Mouse (Mus musculus) cerebellum, adult 18-20 months (tissue): Measurements from ENCODE around the gene Aurkb.

ENCODE experiments used
- DNase-seq, 2 experiments: peaks; one replicate each; pipeline ENCODE4 v3.0.0; 2021

Gene Aurkb

DNA sequence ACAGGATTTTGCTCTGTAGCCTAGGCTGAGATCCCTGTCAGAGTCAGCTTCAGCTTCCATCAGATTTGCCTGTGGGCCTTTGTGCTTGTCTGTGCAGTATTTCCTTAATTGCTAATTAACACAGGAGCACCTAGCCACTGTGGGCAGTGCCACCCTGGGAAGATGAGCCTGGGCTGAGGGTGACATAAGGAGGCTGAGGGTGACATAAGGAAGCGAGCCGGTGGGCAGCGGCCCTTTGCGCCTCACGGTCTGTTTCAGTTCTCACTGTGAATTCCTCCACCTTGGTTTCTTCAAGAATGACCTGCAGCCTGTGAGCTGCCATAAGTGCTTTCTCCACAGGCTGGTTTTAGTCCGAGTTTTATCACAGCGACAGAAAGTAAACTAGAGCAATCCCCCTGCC, 36.2 kb downstream of the Aurkb start:
- no peak for DNase-seq

DNA sequence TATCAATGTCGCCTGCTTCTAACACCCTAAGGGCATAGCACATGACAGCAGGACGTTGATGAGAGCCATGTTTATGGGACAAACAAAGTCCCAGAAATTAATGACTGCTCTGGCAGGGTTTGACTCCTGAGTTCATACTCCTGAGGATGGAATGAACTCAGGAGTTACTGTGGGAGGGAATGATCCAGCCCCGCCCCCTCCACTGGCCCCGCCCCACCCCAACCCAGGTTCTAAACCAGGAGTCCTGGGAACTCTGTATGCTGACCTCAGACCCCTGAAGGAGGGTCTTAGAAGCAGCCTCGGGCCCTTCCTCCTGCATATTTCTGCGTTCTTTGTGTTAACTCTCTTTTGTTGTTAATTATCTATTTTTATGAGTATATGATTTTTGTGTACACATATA, 40.2 kb downstream of the Aurkb start:
- no peak for DNase-seq

- DNase-seq: peak in 1 of 2 experiments; percentile 4
These were observed 40.9 kb downstream of the Aurkb start for GRCm38 (mm10) chr11:69086390-69086789.

DNA sequence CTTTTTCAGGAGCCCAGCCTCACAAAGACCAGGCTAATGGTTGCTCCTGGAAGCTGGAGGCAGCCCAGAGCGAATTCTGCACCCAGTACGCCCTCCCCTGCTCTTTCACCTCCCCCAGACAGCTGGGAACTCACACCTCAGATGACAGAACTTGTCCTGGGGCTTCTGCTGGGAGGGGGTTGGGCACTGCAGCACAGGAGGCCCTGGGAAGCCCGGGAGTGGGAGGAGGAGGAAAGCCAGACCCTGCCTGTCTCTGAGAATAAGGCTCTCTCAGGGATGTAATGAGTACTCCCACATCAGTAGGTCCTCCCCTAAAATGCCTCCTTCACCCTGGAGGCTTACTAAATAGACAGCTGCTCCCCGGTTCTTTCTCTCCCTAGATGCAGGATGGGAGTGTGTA, 41.6 kb downstream of the Aurkb start:
- peak in 1 of 2 experiments; percentile 10 for DNase-seq

DNA sequence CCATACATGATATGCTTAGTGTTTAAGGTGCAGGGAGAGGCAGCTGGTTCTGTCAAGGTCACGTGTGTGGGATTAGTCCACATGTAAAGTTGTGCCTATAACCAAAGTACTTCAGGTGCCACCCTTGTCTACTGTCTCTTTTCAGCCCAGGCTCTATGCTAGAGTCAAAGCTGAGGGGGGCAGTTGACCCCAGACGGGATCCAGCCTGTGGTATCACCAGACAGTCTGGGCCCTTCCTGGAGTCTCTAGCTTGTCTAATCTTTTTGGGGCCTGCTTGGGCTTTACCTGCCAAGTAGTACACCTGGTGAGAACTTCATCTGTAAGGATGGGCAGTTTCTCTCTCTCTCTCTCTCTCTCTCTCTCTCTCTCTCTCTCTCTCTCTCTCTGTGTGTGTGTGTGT, 42.1 kb downstream of the Aurkb start:
- peak in 1 of 2 experiments; percentile 19 for DNase-seq

DNA sequence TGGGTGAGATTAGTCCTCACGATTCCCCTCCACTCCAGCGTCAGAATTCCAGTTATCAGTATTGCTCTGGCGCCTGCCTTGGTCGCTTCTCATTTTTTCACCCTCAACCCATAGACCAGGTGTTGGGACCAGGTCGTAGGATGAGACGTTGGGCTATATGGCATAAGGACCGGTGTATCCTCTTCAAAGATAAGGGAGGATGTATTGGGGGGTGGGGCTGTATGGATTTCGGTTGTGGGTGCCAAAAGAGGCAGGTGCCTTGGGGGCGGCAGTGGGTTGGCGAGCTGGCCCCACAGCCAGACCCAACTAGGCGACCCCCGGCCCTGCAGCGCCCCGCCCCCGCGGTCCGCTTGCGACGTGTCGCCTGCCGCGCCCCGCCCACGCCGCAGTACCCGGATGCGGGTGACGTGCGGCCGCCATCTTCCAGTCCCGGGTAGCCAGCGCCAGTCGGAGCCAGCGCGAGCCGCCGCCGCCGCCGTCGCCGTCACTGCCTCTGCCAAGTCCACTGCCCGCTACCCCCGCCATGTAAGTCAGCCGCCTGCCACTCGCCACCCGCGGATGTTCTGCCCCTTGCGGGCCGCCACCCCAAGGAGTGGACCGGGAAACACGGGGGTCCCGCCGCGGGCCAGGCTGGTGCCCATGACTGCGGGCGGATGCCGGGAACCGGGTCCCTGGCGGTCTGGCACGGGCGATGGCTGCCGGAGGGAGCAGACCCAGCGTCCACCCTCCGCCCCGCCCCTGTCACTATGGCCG, 42.8 kb downstream of the Aurkb start, which contains the start of gene Vamp2:
Gene Vamp2 (plus strand): TSS at position 388 of the 753 bp plus-strand sequence.
- peak; percentile 91 to 98 for DNase-seq

GRCm38 (mm10) chr11:69088856-69089615, 43.6 kb downstream of the Aurkb start:
- peak in 1 of 2 experiments; percentile 41 for DNase-seq

DNA sequence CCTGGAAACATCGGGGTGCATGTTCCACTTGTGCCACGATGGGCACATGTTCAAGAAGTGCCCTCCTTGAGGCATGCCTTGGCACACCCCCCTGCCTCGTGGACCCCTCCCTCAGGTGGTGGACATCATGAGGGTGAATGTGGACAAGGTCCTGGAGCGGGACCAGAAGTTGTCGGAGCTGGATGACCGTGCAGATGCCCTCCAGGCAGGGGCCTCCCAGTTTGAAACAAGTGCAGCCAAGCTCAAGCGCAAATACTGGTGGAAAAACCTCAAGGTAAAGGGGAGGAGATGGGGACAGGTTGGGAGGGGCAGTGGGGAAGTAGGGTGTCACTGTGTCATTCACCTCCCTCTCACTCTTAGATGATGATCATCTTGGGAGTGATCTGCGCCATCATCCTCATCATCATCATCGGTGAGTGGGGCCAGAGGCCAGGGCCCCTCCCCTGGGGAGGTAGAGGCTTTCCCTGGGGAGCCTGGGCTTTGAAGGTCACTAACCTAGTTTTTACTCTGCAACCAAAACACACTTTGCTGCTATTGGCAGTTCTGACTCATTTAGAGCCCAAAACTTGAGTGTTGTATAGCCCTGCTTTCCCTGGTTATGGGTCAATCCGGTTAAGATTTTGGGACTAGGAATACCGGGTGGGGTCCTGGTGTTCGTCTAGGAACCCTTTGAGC, 44.3 kb downstream of the Aurkb start:
- DNase-seq: peak; percentile 42 to 48

- DNase-seq: peak in 1 of 2 experiments; percentile 7
These were observed 44.9 kb downstream of the Aurkb start for GRCm38 (mm10) chr11:69090367-69090766.

GRCm38 (mm10) chr11:69091566-69092385, 46.3 kb downstream of the Aurkb start:
- peak in 1 of 2 experiments; percentile 21 for DNase-seq

GRCm38 (mm10) chr11:69092386-69092751, 46.9 kb downstream of the Aurkb start:
- DNase-seq: peak; percentile 90 to 92

GRCm38 (mm10) chr11:69092871-69093270, 47.4 kb downstream of the Aurkb start:
- DNase-seq: no peak

DNA sequence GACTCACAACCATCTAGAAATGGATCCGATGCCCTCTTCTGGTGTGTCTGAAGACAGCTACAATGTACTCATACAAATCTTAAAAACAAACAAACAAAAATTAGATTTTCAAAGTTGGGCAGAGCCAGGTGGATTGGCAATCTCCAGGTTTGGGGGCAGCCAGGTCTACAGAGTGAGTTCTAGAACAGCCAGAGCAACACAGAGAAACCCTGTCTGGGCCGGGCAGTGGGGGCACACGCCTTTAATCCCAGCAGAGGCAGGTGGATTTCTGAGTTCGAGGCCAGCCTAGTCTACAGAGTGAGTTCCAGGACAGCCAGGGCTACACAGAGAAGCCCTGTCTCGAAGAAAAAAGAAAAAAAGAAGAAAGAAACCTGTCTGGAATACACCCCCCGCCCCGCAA, 48.4 kb downstream of the Aurkb start:
- DNase-seq: peak in 1 of 2 experiments; percentile 30

DNA sequence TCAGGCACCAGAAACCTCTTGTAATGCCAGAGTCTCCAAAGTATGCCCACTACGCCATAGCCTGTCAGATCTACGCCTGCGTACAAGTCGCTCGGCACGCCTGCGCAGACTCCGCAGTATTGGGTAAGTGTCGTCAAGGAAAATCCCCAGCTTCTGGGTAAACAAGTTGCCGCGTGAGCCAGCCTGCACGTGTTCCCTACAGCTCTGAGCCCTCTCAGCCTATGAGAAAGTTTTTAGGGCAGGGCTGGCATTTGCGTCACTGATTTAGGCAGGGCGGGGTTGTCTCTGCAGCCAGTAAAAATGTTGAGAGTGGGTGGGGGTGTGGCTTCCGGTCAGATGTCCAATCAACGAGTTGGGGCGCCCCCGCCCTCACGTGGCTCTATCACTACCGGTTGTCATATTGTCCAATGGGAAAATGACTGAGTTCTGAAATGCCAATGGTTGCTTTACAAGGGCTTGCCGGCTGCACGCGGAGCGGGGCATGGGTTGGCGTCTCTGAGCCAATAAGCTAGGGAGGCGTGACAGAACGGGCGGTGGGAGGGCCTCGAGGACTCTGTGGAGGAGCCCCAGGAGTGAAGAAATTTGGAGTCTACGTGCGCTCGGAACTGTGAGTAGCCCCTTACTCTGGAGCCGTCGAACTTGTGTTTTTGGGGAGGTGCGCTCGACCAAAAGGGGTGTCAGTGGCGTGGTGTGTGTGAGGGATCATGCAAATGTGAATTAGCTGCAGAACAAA, 49.4 kb downstream of the Aurkb start, which contains the start of gene Per1:
Gene Per1 (plus strand): TSS at position 521 of the 733 bp plus-strand sequence.
- peak; percentile 98 to 100 for DNase-seq

DNA sequence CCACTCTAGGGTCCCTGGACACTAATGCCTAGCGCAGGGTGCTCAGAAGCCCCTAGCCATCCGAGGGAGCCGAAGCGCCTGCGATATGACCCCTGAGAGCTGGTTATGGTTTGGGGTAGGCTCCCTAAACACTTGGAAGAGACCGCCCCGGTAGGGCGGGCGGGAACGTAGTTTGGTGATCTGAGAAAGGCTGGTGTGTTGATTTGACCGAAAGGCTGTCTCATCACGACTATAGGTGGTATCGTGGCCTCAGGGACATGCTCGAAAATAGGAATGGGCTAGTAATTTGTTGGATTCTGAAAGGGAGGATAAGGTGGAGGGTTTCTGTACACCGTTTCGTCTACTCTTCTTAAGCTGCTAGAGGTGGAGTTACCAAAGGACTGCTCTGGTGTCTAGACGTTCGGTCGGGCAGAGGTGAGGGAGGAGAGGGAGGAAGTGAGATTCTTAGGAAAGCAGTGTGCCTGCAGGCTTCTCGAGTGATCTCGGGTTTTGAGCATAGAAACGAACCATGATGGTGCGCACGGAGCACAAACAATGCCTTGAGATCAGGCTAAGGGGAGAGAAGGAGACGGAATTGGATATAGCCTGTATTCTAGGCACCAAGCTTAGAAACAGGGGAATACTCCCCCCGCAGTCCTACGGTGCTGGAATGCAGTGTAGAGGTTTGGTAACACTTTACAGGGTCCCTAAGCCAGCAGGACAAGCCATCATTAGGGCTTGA, 50.2 kb downstream of the Aurkb start:
- peak in 1 of 2 experiments; percentile 42 for DNase-seq

DNA sequence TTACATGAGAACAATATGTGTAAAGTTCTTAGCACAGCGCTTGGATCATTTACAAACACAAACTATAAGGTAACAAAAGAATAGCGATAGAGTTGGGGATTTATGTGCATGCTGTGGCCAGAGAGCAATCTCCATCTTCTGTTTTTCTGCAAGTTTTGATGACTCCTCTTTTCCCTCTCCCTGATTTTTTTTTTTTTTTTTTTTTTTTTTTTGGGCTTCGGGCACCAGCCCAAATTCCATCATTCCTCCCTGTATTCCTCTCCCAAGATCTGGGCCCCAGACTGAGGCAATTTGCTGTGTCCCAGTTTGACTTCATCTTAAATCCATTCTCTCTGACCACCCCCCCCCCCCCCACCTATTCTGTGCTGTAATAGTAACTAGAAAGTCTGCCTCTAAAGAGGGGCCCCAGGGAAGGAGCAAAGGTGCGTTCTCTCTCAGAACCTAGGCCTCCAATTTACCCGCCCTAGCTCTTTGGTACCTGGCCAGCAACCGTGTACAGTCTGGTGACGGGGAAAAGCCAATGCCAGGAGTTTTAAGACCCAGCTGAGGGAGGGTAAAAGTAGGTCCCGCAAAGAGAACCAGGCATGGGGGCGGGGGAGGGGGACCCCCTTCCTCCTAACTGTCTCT, 51.0 kb downstream of the Aurkb start:
- DNase-seq: no peak

DNA sequence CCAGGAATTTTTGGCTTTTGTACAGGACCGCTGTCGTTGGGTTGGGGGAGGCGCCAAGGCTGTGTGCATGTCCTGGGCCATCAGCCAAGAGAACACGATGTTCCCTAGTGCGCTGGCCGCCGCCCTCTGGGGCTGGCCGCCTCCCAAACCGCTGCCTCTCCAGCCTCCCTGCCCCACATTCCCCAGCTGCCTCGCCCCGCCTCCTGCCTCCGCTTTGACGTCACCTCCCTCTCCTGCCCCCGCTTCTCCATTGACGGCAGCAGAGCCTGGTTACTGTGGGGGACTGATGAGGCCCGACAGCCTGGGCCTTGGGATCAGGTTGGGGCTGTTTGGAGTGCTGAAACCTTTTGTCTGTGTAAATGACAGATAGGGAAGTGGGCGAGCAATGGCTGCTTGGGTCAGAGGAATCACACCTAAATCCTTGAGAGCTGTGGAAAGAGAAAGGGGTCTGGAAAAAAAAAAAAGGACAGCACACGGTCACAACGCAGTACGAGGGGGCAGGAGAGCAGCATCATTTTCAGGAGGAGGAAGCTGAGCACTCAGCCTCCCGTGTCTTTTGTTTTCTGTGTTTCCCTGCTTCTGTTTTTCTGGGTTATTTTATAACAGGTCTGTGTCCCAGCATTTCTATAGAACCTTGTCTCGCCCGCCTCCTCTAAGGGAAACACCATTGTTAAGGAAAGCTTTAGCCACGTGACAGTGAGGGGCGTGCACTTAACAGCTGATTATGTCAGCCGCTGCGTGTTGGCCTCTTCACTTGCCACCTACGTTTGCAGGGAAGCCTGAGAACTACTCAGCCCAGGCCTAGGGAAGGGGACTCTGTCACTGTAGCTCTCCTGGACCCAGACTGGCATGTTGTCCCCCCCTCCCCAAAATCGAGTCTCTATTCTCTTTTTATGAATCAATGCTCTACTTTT, 51.8 kb downstream of the Aurkb start:
- peak; percentile 87 to 94 for DNase-seq

DNA sequence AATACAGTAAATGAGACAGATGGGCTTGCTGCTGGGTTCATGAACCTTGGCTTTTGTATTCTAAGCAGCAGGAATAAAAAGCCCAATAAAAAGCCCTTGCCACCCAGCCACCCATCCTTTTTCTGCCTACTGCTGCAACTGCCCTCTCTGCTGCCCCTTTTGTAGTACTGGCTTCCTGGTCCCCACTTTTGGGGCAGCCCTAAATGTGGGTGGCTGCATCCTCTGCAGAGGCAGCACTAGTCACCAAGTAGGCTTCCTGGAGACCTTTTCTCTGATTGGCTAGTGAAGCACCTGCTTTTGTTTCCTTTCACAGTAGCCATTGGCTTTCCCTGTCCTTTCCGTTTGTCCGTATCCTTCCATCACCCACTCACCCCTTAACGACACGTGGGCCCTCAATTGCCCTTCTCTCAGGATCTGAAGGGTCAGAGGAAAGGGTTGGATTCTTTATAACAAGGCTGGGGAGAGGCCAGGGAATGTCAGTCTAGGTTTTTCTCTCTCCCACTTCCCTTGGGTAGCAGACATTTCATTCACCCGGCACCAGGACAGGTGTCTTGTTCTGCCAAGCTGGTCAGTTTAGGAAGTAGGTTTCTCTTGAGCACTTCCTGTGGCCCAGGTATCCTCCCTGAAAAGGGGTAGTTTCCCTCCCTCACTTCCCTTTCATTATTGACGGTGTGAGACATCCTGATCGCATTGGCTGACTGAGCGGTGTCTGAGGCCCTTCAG, 52.8 kb downstream of the Aurkb start:
- no peak for DNase-seq

DNA sequence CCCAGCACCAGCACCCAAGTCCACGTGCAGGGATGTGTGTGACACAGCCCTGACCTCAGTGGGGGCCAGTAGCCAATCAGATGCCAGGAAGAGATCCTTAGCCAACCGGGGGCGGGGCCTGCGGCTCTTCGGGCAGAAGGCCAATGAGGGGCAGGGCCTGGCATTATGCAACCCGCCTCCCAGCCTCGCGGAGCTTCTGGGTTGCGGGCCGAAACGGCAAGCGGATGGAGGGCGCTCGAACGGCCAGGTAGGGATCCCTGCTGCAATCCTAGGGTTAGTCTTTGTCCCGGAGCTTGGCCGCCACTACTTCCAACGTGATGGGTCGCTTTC, 53.3 kb downstream of the Aurkb start:
- DNase-seq: peak; percentile 98 to 99
